Mouse (Mus musculus) embryonic fibroblast, embryonic 13.5 days (primary cell): ENCODE results near the gene Med12l.

Experiments
- CTCF ChIP-seq: IDR thresholded peaks from 2 replicates; pipeline ENCODE4 v1.5.1; 2011; ENCODE audit warnings: mild to moderate bottlenecking, control low read depth, low read length, moderate library complexity, borderline replicate concordance; ENCODE audit not compliant: insufficient read depth
- POLR2A ChIP-seq: IDR thresholded peaks from 2 replicates; pipeline ENCODE4 v1.6.1; 2011; ENCODE audit warnings: low read depth, mild to moderate bottlenecking, control low read depth, low read length, moderate library complexity

DNA sequence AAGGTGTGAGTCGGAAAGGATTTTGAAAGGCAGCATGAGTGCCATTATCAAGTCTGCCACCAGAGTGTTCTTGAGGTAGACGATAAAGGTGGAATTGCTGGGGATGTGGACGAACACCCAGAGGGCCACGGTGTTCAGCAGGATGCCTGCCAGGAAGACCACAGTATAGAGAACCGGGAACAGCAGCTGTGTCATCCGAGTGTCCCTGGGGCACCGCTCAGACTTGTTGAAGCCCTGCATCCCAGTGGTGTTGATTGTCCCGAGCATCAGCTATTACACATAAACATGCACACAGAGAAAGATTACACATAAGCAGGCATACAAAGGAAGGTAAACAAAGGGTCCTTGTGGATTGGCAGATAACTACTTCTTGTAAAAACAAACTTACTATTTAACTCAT, 204.5 kb downstream of the Med12l start:
- TF ChIP-seq CTCF: no peak
- no peak for TF ChIP-seq POLR2A
